Mouse (Mus musculus): ENCODE data around the gene Il17c. TPM values are rescaled to one million over a fixed set of nuclear protein-coding genes. Genes with fewer than 3 reads are reported as not detected.

Il17c gene
- polyA plus RNA-seq, 1 experiment from 2014 or later: not detected

GRCm38 (mm10) chr8:122460524-122461472 is 39.0 kb downstream of the Il17c start, which contains the start of gene Snai3:
Snai3 (minus strand) TSS chr8:122460733.
- peaks cover 8% of the 10 kb centered on the region for H3K36me3 ChIP-seq
- no peak within 1 kb of the TSS for H3K27ac ChIP-seq (replicated peaks)
- H3K27me3 ChIP-seq (replicated peaks): peaks cover 62% of the 10 kb centered on the region
- ATAC-seq (ENCODE audit: extremely low read depth, insufficient number of reproducible peaks, low FRiP score, low TSS enrichment): peak; percentile 27; the same call in 1 of the 2 replicates
- no peaks in the 10 kb centered on the region for H3K9me3 ChIP-seq
- peak within 1 kb of the TSS; percentile 77 for H3K9ac ChIP-seq
- peak within 1 kb of the TSS; percentile 52 for H3K4me3 ChIP-seq
- H3K4me1 ChIP-seq: peaks cover 69% of the 10 kb centered on the region
- WGBS: 4% methylated on average over 56 of the region's 56 CpGs
- H3K4me2 ChIP-seq: peak within 1 kb of the TSS; percentile 76

- Histone ChIP-seq H3K27ac (replicated peaks) (no peak overlapping the region), H3K4me1 (peaks cover 69% of the 10 kb centered on the region)
- 62% methylated on average over 11 of the region's 11 CpGs for WGBS
Measured at GRCm38 (mm10) chr8:122461473-122462148, 39.8 kb downstream of the Il17c start.

GRCm38 (mm10) chr8:122462510-122462909 is 40.7 kb downstream of the Il17c start:
- no peak overlapping the region for H3K9ac ChIP-seq
- H3K36me3 ChIP-seq: peaks cover 25% of the 10 kb centered on the region
- H3K4me2 ChIP-seq: no peak overlapping the region
- H3K27me3 ChIP-seq (replicated peaks): peaks cover 50% of the 10 kb centered on the region
- peaks cover 63% of the 10 kb centered on the region for H3K4me1 ChIP-seq
- ATAC-seq (ENCODE audit: extremely low read depth, insufficient number of reproducible peaks, low FRiP score, low TSS enrichment): no peak
- no peak overlapping the region for H3K27ac ChIP-seq (replicated peaks)
- H3K4me3 ChIP-seq: no peak overlapping the region
- H3K9me3 ChIP-seq: no peaks in the 10 kb centered on the region
- WGBS: 60% methylated on average over 8 of the region's 8 CpGs

More at GRCm38 (mm10) chr8:122461473-122462148, 39.8 kb downstream of the Il17c start:
- H3K27me3 ChIP-seq (replicated peaks): peaks cover 59% of the 10 kb centered on the region
- H3K4me3 ChIP-seq: no peak overlapping the region
- H3K36me3 ChIP-seq: peaks cover 16% of the 10 kb centered on the region
- no peaks in the 10 kb centered on the region for H3K9me3 ChIP-seq
- no peak for ATAC-seq (ENCODE audit: extremely low read depth, insufficient number of reproducible peaks, low FRiP score, low TSS enrichment)
- 0 out of 2 replicates have a peak overlapping the region, but pooled peaks have one; percentile 21 for H3K9ac ChIP-seq
- H3K4me2 ChIP-seq: no peak overlapping the region

- 41% methylated on average over 12 of the region's 12 CpGs for whole genome bisulfite sequencing
- ATAC-seq (ENCODE audit: extremely low read depth, insufficient number of reproducible peaks, low FRiP score, low TSS enrichment): no peak
- H3K27ac ChIP-seq (replicated peaks): no peak overlapping the region
Measured at GRCm38 (mm10) chr8:122463651-122464640, 42.1 kb downstream of the Il17c start.

GRCm38 (mm10) chr8:122464985-122465384 is 43.2 kb downstream of the Il17c start:
- Histone ChIP-seq H3K9me3 (no peaks in the 10 kb centered on the region), H3K27me3 (replicated peaks) (peaks cover 26% of the 10 kb centered on the region), H3K4me3 (no peak overlapping the region), H3K9ac (no peak overlapping the region), H3K36me3 (peaks cover 50% of the 10 kb centered on the region), H3K27ac (replicated peaks) (no peak overlapping the region), H3K4me2 (no peak overlapping the region), H3K4me1 (peaks cover 52% of the 10 kb centered on the region)
- ATAC-seq (ENCODE audit: extremely low read depth, insufficient number of reproducible peaks, low FRiP score, low TSS enrichment): no peak
- 59% methylated on average over 7 of the region's 7 CpGs for WGBS

More at GRCm38 (mm10) chr8:122463651-122464640, 42.1 kb downstream of the Il17c start:
- H3K9ac ChIP-seq: peak overlapping the region; percentile 50; the same call in 1 of the 2 replicates
- peaks cover 40% of the 10 kb centered on the region for H3K36me3 ChIP-seq
- no peak overlapping the region for H3K4me3 ChIP-seq
- no peak overlapping the region for H3K4me2 ChIP-seq
- no peaks in the 10 kb centered on the region for H3K9me3 ChIP-seq
- H3K4me1 ChIP-seq: peaks cover 60% of the 10 kb centered on the region
- peaks cover 35% of the 10 kb centered on the region for H3K27me3 ChIP-seq (replicated peaks)

GRCm38 (mm10) chr8:122467816-122468215 is 46.0 kb downstream of the Il17c start:
- peaks cover 73% of the 10 kb centered on the region for H3K36me3 ChIP-seq
- WGBS: 89% methylated on average over 13 of the region's 13 CpGs

GRCm38 (mm10) chr8:122469407-122469806 is 47.6 kb downstream of the Il17c start:
- H3K27ac ChIP-seq (replicated peaks): no peak overlapping the region
- H3K9me3 ChIP-seq: no peaks in the 10 kb centered on the region
- H3K4me3 ChIP-seq: no peak overlapping the region
- H3K4me2 ChIP-seq: no peak overlapping the region
- H3K4me1 ChIP-seq: peaks cover 16% of the 10 kb centered on the region
- ATAC-seq (ENCODE audit: extremely low read depth, insufficient number of reproducible peaks, low FRiP score, low TSS enrichment): no peak
- H3K36me3 ChIP-seq: peaks cover 87% of the 10 kb centered on the region
- WGBS: 58% methylated on average over 6 of the region's 6 CpGs
- H3K9ac ChIP-seq: no peak overlapping the region
- no peaks in the 10 kb centered on the region for H3K27me3 ChIP-seq (replicated peaks)

More at GRCm38 (mm10) chr8:122467816-122468215, 46.0 kb downstream of the Il17c start:
- no peak overlapping the region for H3K4me3 ChIP-seq
- ATAC-seq (ENCODE audit: extremely low read depth, insufficient number of reproducible peaks, low FRiP score, low TSS enrichment): no peak
- no peak overlapping the region for H3K27ac ChIP-seq (replicated peaks)
- no peak overlapping the region for H3K4me2 ChIP-seq
- H3K27me3 ChIP-seq (replicated peaks): no peaks in the 10 kb centered on the region
- H3K9me3 ChIP-seq: no peaks in the 10 kb centered on the region
- no peak overlapping the region for H3K9ac ChIP-seq
- H3K4me1 ChIP-seq: peaks cover 25% of the 10 kb centered on the region

GRCm38 (mm10) chr8:122469965-122470364 is 48.1 kb downstream of the Il17c start:
- Histone ChIP-seq H3K4me1 (peaks cover 16% of the 10 kb centered on the region), H3K27me3 (replicated peaks) (no peaks in the 10 kb centered on the region), H3K27ac (replicated peaks) (no peak overlapping the region), H3K9ac (no peak overlapping the region), H3K9me3 (no peaks in the 10 kb centered on the region), H3K4me3 (no peak overlapping the region), H3K4me2 (no peak overlapping the region), H3K36me3 (peaks cover 87% of the 10 kb centered on the region)
- ATAC-seq (ENCODE audit: extremely low read depth, insufficient number of reproducible peaks, low FRiP score, low TSS enrichment): no peak
- 87% methylated on average over 10 of the region's 10 CpGs for WGBS

- peaks cover 80% of the 10 kb centered on the region for H3K36me3 ChIP-seq
- WGBS: 81% methylated on average over 5 of the region's 5 CpGs
- peaks cover 16% of the 10 kb centered on the region for H3K4me1 ChIP-seq
- no peak overlapping the region for H3K27ac ChIP-seq (replicated peaks)
- H3K9me3 ChIP-seq: no peaks in the 10 kb centered on the region
- H3K27me3 ChIP-seq (replicated peaks): no peaks in the 10 kb centered on the region
- H3K4me2 ChIP-seq: no peak overlapping the region
- H3K9ac ChIP-seq: no peak overlapping the region
- no peak overlapping the region for H3K4me3 ChIP-seq
- ATAC-seq (ENCODE audit: extremely low read depth, insufficient number of reproducible peaks, low FRiP score, low TSS enrichment): no peak
Measured at GRCm38 (mm10) chr8:122470691-122471090, 48.9 kb downstream of the Il17c start.

All from heart, embryonic 13.5 days (tissue).